Mouse (Mus musculus) Patski (cell line): ENCODE results near the gene Ndufs1. TPM values are rescaled to one million over a fixed set of nuclear protein-coding genes. Genes with fewer than 3 reads are reported as not detected.
"Not testable (repeated sequence)": the region's sequence is repeated elsewhere in the genome, so short reads cannot be mapped to it uniquely, and the experiment has no call there.

ENCODE experiments used
- ATAC-seq: fragments of 100-300 bp; one replicate; pipeline ENCODE4 v1.8.0; 2021
- CTCF ChIA-PET: fragments of 350-600 bp; sonication (Branson Sonifier 250); formaldehyde crosslinking; loops from one replicate; lab custom pipeline; 2022; ENCODE audit warnings: inconsistent platforms; lab: Charles Lee
- POLR2A ChIA-PET: fragments of 350-600 bp; sonication (Branson Sonifier 250); formaldehyde crosslinking; loops from one replicate; lab custom pipeline; 2022; ENCODE audit warnings: antibody characterized with exemption, inconsistent platforms; lab: Charles Lee
- DNase-seq: peaks from one replicate; pipeline ENCODE4 v3.0.0-alpha.2; 2011; ENCODE audit warnings: low read depth, low spot score
- H3K27me3 ChIP-seq: fragments of 371-371 bp; one replicate; pipeline ENCODE4 v1.5.1; 2021
- CTCF ChIP-seq: fragments of 100-300 bp; IDR thresholded peaks from one replicate; pipeline ENCODE4 v1.5.1; 2021
- in situ Hi-C: fragments of 300-500 bp; cut with MboI; formaldehyde crosslinking; loops from 3 replicates; pipeline ENCODE4 v1.11.1; 2018; ENCODE audit warnings: low pct_unique_long_range_greater_than_20kb, mixed read lengths
- polyA plus RNA-seq: library from polyadenylated mRNA; unstranded; gene quantifications from one replicate; pipeline ENCODE4 v1.2.3, GENCODE M21; 2021

Ndufs1 gene
- polyA plus RNA-seq, 1 experiment from 2014 or later: 203 TPM

DNA sequence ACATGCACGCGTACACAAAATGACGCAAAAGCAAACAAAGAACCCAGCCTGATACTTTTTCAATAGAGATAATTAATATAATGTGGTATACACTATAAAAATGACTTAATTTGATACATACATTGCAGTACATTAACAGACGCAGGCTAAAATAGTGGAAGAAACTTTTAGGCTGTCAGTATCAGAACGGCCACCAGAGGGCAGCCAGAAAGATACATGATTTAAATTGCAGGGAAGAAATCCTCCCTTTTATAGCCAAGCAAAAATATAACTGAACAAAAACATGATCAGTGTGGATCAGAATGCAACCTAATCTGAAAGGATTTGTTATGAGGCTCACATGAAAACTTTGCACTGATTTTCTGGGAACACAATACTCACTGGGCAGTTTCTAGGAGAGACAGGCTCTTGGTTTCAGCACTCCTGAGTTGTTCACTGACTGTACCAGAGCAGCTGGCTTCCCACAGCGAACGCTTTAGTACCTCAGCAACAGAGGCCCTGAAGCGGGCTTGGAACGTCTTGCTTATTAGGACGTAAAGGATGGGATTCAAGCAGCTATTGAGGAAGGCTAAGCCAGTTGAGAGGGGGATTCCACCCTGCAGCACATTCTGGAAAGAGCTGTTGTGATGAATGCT lies 6.1 kb upstream of the Ndufs1 start:
- DNase-seq: no peak
- POLR2A ChIA-PET: interaction anchor here (1.3 kb wide), 1 partner anchor 8 kb away, joined by 4 read pairs; no protein-coding TSS in a partner anchor

DNA sequence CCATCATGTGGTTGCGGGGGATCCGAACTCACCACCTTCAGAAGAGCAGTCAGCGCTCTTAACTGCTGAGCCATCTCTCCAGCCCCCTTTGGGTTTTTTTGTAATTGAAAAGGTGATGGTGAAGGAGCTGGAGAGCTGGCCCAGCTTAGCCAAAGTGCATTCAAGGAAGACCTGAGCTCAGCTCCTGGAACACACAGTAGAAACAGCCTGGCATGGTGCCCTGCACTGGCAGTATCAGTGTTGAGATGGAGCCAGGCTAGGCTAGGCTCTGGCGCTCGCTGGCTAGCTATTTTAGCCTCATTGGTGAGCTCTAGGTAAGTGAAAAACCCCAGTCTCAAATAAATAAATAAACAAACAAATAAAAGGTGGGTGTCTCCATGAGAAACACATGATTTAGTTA lies 5.6 kb upstream of the Ndufs1 start:
- no peak for TF ChIP-seq CTCF
- CTCF ChIA-PET: interaction anchor here (0.8 to 1.7 kb wide), 4 partner anchors 8 to 70 kb away, joined by 3 to 6 read pairs (median 4); no protein-coding TSS in a partner anchor
- DNase-seq (no peak), ATAC-seq (no peak)
- no peaks in the 10 kb centered on the region for H3K27me3 ChIP-seq
- POLR2A ChIA-PET: interaction anchor here (1.3 kb wide), 1 partner anchor 8 kb away, joined by 4 read pairs; no protein-coding TSS in a partner anchor
- in situ Hi-C loops: no loop called here

More for the DNA sequence above, 6.1 kb upstream of the Ndufs1 start:
- ATAC-seq: no peak
- in situ Hi-C loops: no loop called here
- peak; percentile 59 for TF ChIP-seq CTCF
- CTCF ChIA-PET: interaction anchor here (0.8 to 1.7 kb wide), 4 partner anchors 8 to 70 kb away, joined by 3 to 6 read pairs (median 4); no protein-coding TSS in a partner anchor
- no peaks in the 10 kb centered on the region for H3K27me3 ChIP-seq

DNA sequence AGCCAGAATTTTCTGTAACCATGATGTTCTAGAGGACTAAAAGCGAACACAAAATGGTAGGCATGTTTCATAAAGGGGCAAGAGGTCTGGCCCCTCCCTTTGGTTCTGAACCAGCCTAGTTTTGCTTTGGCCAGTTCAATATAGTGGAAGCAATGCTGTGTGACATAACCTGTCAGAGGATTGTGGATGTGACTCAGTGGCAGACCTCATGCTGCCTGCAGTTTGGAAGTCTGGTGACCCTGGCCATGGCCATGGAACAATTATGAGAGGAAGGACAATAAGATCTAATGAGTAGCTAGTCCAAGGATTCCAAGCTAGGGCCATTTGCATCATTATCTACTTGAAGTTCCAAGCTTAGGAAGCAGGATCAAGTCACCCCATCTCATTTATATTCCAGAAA lies 4.8 kb upstream of the Ndufs1 start:
- no peaks in the 10 kb centered on the region for H3K27me3 ChIP-seq
- ChIA-PET POLR2A (interaction anchor here (1.3 kb wide), 1 partner anchor 9 kb away, joined by 4 read pairs; no protein-coding TSS in a partner anchor), CTCF (interaction anchor here (1.0 to 1.7 kb wide), 5 partner anchors 9 to 71 kb away, joined by 3 to 6 read pairs (median 4); no protein-coding TSS in a partner anchor)
- in situ Hi-C loops: no loop called here
- DNase-seq (no peak), ATAC-seq (no peak)
- TF ChIP-seq CTCF: no peak

DNA sequence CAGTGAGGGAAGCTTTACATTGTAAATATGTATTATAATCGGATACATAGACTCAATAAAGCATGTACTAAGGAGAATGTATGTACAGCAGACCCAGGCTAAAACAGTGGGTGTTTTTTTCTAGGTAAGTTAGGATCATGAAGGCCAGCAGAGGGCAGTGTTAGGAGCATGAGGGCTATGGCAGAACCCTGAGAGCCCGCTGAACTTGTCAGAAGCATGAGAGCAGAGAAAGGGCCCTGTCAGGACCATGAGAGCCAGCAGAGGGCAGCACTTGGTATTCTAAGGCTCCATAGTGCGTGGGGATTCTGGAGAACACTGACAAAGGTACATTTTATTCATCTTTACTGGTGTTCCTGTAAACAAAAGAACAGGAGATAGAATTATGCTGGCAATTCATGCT lies 4.4 kb upstream of the Ndufs1 start:
- peak; percentile 99 for TF ChIP-seq CTCF
- POLR2A ChIA-PET: no interaction called here
- in situ Hi-C loops: no loop called here
- peak; percentile 68 for DNase-seq
- H3K27me3 ChIP-seq: no peaks in the 10 kb centered on the region
- CTCF ChIA-PET: interaction anchor here (1.1 to 1.7 kb wide), 6 partner anchors 9 to 71 kb away, joined by 3 to 6 read pairs (median 5); no protein-coding TSS in a partner anchor
- ATAC-seq: peak; percentile 97

DNA sequence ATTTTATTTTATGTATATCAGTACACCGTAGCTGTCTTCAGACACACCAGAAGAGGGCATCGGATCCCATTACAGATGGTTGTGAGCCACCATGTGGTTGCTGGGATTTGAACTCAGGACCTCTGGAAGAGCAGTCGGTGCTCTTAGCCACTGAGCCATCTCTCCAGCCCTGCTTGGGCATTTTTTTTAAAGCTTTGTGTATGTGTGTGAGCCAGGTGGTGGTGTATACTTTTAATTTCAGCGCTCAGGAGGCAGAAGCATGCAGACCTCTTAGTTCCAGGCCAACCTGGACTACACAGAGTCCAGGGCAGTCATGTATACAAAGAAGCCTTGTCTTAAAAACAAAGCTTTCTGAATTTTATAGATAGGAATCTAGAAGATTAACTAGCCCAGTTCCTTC lies 3.9 kb upstream of the Ndufs1 start:
- in situ Hi-C loops, DNase-seq, H3K27me3 ChIP-seq, ATAC-seq, POLR2A ChIA-PET: not testable (repeated sequence)
- CTCF ChIA-PET: interaction anchor here (1.1 to 1.5 kb wide), 5 partner anchors 14 to 47 kb away, joined by 3 to 5 read pairs (median 5); no protein-coding TSS in a partner anchor

DNA sequence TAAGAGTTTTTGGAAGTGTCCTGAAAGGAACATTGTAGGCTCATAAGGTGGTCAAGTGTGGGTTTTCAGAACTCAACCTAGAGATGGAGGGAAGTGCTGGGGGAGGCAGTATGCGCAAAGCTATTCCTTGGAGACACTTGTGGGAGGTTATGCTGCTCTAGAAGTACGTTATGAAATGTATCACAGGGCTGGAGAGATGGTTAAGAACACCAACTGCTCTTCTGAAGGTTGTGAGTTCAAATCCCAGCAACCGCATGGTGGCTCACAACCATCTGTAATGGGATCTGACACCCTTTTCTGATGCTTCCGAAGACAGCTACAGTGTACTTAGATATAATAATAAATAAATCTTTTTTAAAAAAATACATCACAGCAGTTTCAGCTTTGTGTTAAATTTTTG lies 3.5 kb upstream of the Ndufs1 start:
- no peaks in the 10 kb centered on the region for H3K27me3 ChIP-seq
- in situ Hi-C loops: no loop called here
- TF ChIP-seq CTCF: no peak
- DNase-seq (no peak), ATAC-seq (no peak)
- ChIA-PET CTCF (interaction anchor here (1.1 to 1.4 kb wide), 4 partner anchors 14 to 48 kb away, joined by 3 to 5 read pairs (median 5); no protein-coding TSS in a partner anchor), POLR2A (no interaction called here)

DNA sequence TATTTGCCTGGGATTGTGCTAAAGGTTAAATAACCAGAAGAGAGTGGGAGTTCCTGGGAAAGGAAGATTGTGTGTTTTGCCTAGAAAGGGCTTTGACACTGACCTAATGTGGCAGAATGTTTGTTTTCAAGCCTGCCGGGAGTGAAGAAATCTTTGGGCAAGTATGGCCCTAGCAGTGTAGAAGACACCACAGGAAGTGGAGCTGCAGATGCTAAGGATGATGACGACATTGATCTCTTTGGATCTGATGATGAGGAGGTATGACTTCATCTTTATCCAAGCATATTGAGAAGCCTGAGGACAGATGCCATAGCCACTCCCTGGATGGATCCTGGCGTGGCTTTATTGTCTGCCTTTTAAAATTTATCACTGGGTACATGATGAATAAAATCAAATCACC lies 1.7 kb upstream of the Ndufs1 start:
- CTCF ChIA-PET: no interaction called here
- DNase-seq: no peak
- POLR2A ChIA-PET: no interaction called here
- in situ Hi-C loops: no loop called here
- no peaks in the 10 kb centered on the region for H3K27me3 ChIP-seq
- TF ChIP-seq CTCF: no peak
- ATAC-seq: no peak

DNA sequence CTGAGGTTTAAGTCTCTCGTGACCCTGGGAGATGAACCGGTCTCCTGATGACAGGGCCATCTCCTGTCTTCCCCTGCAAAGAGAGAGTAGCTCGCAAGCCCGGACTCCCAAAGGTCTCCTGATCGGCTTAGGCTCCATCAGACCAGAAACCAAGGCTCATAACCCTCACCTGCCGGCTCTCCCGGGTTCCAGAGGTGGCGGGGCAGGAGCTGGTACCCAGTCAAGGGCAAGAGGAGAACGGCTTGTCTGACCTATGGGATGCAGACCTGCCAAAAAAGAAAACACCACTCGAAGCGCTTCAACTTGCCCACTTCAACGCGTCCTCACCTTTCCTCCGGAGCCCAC lies 402 bp downstream of the Ndufs1 start:
- CTCF ChIA-PET: no interaction called here
- in situ Hi-C loops: no loop called here
- ATAC-seq (peak; percentile 18), DNase-seq (peak; percentile 19)
- POLR2A ChIA-PET: no interaction called here
- no peaks in the 10 kb centered on the region for H3K27me3 ChIP-seq
- no peak for TF ChIP-seq CTCF

DNA sequence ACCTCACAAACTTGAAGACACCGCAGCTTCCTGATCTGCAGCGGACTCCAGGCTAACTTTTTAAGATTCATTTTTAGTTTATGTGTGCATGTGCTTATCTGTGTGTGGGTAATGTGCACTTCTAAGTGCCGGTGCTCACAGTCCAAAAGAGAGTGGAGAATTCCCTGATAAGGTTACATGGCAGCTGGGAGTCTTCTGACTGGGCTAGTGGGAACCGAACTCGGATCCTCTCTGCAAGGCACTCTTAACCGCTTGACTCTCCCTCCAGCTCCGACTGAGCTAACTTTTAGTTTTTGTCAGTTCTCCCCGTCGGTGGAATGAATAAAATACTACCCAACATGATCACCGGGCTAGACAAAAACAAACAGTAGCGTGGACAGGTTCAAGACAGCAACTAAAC lies 780 bp downstream of the Ndufs1 start:
- H3K27me3 ChIP-seq: no peaks in the 10 kb centered on the region
- in situ Hi-C loops: no loop called here
- DNase-seq (no peak), ATAC-seq (no peak)
- TF ChIP-seq CTCF: no peak
- ChIA-PET CTCF (no interaction called here), POLR2A (interaction anchor here (0.9 kb wide), 1 partner anchor 19 kb away, joined by 3 read pairs; no protein-coding TSS in a partner anchor)

DNA sequence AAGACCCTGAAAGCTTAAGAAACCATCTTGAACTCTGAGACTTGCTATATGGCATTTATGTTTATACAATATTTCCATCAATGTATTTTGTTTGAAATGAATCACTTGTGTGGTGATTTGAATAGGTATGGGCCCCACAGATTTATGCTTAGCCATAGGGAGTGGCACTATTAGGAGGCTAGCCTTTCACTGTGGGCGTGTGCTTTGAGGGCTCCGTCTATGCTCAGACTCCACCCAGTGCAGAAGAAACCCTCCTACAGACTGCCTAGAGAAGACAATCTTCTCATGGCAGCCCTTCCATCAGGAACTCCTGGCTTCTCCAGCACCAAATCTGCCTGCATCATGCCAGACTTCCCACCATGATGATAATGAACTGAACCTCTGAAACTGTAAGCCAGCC lies 8.0 kb downstream of the Ndufs1 start:
- no peak for TF ChIP-seq CTCF
- POLR2A ChIA-PET: no interaction called here
- H3K27me3 ChIP-seq: no peaks in the 10 kb centered on the region
- CTCF ChIA-PET: no interaction called here
- DNase-seq: no peak
- in situ Hi-C loops: no loop called here
- ATAC-seq: no peak

DNA sequence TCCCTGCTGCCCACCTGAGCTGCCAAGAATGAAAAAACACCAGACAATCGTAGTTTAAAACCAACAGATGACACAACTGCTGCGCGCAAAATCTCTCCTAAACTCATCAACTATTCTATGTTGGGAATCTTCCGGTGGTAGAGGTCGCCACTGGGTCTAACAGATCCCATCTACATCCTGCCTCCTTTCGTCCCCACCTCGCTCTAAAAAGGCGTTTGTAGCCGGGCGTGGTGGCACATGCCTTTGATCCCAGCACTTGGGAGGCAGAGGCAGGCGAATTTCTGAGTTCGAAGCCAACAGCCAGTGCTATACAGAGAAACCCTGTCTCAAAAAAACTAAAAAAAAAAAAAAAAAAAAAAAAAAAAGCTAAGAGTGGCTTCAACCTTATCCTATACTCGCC lies 36.4 kb downstream of the Ndufs1 start:
- POLR2A ChIA-PET: no interaction called here
- ATAC-seq (no peak), DNase-seq (no peak)
- H3K27me3 ChIP-seq: no peaks in the 10 kb centered on the region
- no peak for TF ChIP-seq CTCF
- in situ Hi-C loops: no loop called here
- CTCF ChIA-PET: no interaction called here

DNA sequence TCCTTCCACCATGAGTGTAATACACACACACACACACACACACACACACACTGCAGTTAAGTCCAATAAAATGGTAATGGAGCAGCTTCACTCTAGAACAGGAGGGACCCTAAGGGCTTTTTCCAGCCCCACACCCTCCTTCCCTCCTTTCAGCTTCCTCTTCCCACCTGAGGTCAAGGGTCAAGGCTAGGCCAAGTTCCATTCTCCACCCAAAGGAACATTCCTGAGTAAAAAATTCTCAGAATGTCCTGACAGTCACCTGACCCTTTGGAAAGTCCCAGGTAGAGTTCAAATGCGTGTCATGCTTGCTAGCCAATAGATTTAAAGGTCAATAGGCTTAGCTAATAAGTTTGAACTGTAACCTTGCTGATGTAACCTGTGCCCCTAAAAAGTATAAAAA lies 38.0 kb downstream of the Ndufs1 start:
- in situ Hi-C loops, ATAC-seq, DNase-seq: not testable (repeated sequence)

More for the DNA sequence above, 38.0 kb downstream of the Ndufs1 start:
- H3K27me3 ChIP-seq, POLR2A ChIA-PET, CTCF ChIA-PET: not testable (repeated sequence)
